15 mouse cellular contexts compared by ENCODE assay signal in genomic region chr11:80589387-80589786, GRCm38 (mm10).
"Had no signal": no experiment of that assay in that cellular context is flagged by ENCODE, and none has a peak within 500 bp of the region (broad histone marks: within the 10 kb centered on the region; RNA-seq: fewer than 3 reads in every experiment).

No protein-coding gene starts in this region.

- H3K9me3 ChIP-seq: midbrain, embryonic 10.5 days; midbrain, embryonic 12.5 days; neural tube, embryonic 12.5 days; stomach, embryonic 15.5 days had no signal

- H3K27me3 ChIP-seq: midbrain, embryonic 12.5 days; stomach, embryonic 15.5 days had no signal

- H3K27ac ChIP-seq: midbrain, embryonic 10.5 days; midbrain, embryonic 12.5 days; neural tube, embryonic 12.5 days; stomach, embryonic 15.5 days; stomach, postnatal 0 days had no signal

- DNase-seq: lung, adult 18-20 months; lung, embryonic 14.5 days; lung, postnatal 10 days; lung, postnatal 4 days; midbrain, embryonic 14.5 days; right cerebral cortex, postnatal 14 days; thymus, adult 2 months; thymus, postnatal 25 days; thymus, postnatal 4 days had no signal

- H3K4me2 ChIP-seq: lung, embryonic 14.5 days; midbrain, embryonic 12.5 days; neural tube, embryonic 12.5 days; stomach, embryonic 15.5 days had no signal

- H3K4me3 ChIP-seq: midbrain, embryonic 10.5 days; midbrain, embryonic 12.5 days; neural tube, embryonic 12.5 days; stomach, embryonic 15.5 days had no signal

- H3K36me3 ChIP-seq: midbrain, embryonic 10.5 days; midbrain, embryonic 12.5 days; neural tube, embryonic 12.5 days had no signal

- H3K4me1 ChIP-seq: neural tube, embryonic 12.5 days; stomach, embryonic 15.5 days had no signal

- H3K9ac ChIP-seq: lung, embryonic 14.5 days; midbrain, embryonic 12.5 days; neural tube, embryonic 12.5 days; stomach, embryonic 15.5 days had no signal

- ATAC-seq: midbrain, embryonic 16.5 days had no signal
